Mouse (Mus musculus) heart, postnatal 0 days (tissue): ENCODE results near the gene Lrrc32.

Experiments
- CTCF ChIP-seq: IDR thresholded peaks from 2 replicates; pipeline ENCODE4 v1.5.1; 2016; ENCODE audit warnings: antibody characterized with exemption, control low read depth, low read depth
- EP300 ChIP-seq: IDR thresholded peaks from 2 replicates; pipeline ENCODE4 v1.6.1; 2016; ENCODE audit warnings: antibody characterized with exemption, low read depth

DNA sequence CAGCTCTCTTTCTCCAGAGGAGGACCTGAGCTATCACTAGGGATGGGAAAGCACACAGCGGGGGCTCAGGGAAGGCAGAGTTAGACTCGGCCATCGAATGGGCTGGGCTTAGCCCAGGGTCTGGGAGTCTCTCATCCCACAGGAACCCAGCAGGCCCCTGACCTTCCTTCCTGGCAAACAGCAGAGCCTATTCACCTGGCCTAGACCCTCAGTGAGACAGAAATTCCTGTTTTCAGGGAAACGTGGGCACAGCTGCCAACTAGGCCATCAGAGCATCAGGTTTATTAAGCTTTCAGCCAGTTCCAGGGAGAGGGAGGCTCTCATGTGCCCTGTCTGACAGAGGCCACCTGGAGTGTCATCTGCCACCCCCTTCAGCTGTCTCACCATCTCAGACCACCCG, 13.8 kb downstream of the Lrrc32 start:
- TF ChIP-seq EP300 (no peak), CTCF (no peak)
